Mouse (Mus musculus) thymus, postnatal 10 days (tissue): ENCODE data around the gene Armc6.
"Not testable (repeated sequence)": the region's sequence is repeated elsewhere in the genome, so short reads cannot be mapped to it uniquely, and the experiment has no call there.

Experiments used
- DNase-seq, 2 experiments: peaks; one replicate each; pipeline ENCODE4 v3.0.0; 2021; ENCODE audit warnings: low spot score in 2 of 2

The Armc6 gene

DNA sequence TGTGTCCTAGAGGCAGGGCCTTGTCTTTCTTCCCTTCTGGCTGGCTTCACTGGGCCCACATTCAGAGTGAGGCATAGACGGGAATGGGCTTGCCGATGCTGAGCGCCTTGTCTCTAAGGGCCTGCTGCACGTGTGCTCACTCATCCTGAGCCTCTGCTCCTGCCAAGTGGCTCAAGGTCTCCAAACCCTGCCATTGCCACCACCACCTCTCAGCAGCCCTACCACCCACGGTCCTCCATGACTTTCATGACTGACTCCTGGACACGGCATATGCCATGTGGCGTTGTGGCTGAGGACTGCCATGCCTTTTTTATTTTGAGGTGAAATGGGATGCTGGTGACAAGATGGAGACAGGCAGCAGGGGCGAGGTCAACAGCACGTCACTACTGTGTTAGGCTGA lies 3.4 kb downstream of the Armc6 start:
- no peak for DNase-seq

DNA sequence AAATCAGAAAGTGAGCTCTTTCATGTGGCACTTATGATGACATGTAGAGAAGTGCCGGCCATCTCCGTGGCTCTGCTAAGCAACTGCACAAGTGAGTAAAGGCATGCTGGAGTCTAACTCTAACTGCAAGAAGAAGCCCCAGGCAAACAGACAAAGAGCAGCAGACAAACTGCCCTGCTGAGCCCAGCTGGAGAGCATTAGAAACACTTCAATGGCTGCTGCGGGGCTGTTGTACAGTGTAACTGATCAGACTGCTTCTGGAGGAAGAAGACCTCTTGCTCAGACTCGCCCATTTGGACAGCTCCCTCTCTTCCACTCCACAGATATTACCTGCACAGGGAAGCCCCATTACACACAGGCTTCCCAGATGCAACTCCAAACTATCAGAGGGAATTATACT lies 6.3 kb downstream of the Armc6 start:
- DNase-seq = no peak

DNA sequence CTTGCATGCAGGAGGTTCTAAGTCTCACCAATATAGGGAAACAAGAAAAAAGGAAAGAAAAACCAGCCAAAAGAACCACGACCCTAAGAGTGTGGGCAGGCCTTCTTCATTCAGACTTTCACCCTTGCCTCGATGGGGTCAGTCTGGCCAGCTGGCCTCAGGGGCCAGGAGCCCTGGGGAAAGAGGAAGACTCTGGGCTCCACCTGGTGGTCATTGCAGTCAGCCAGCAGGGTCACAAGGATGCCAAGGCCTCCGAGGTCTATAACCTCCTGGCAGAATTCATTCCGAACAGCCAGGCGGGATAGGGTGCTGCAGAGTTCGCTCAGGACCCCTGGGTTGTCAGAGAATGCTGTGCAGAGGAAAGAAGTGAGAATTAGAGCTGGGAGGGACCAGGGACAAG lies 10.9 kb downstream of the Armc6 start:
- DNase-seq = no peak

DNA sequence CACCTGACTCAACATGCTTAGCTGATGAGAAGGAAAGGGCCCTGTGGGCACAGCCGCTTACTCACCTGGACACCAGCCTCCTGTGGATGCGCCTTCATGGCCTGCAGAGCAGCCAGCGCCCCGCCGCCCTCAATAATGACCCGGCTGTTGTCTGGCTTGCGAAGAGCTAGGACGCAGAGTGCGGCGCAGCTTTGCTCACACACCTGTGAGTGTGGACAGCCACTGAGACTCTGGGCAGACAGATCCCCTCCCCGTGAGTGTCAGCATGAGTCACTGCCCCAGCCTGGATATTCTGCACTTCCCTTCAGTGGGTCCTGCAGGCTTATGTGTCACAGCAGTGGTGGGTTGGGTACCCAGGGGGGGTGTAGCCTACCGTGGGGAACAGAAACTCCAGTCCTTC lies 12.2 kb downstream of the Armc6 start:
- no peak for DNase-seq

DNA sequence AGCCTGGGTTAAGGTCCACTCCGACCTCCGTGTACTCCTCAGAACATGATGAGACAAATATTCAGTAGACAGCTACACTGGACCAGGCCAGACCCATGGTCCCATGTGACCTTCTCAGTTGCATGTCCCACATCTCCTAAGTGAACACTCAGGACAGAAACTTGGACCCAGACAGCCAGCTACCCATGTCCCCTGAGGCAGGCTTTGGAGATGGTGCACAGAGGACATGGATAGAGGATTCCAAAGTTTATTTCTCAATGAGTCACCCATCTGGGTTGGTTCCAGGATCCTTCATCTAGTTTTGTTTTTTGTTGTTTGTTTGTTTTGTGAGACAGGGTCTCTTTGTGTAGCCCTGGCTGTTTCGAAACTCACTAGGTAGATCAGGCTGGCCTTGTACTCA lies 13.4 kb downstream of the Armc6 start:
- no peak for DNase-seq

DNA sequence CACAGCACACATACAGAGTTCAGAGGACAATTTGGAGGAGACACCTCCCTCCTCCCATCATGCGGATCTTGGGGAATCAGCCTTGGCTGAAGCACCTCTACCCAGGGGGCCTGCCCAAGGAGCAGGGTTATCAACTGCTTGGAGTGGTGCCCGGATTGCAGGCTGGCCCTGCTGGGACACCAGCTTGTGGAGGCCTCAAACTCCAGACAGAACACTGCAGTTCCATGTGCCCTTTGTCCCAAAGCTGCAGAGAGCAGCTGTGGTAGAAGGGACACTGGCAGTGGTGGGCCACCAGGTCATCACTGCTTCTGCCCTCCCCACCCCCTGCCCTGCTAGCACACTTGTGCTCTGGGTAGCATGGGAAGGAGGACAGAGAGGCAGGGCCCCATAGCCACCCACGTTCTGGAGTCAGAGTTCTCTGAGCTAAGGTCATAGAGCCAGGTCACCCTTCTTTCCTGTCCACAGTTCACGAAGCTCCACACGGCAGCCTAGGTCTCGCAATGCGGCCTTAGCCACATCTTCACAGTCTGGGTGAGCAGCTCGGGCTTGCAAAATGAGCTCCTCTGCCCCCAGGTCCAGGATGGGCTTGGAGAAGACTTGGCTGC lies 13.9 kb downstream of the Armc6 start:
- DNase-seq = no peak

DNA sequence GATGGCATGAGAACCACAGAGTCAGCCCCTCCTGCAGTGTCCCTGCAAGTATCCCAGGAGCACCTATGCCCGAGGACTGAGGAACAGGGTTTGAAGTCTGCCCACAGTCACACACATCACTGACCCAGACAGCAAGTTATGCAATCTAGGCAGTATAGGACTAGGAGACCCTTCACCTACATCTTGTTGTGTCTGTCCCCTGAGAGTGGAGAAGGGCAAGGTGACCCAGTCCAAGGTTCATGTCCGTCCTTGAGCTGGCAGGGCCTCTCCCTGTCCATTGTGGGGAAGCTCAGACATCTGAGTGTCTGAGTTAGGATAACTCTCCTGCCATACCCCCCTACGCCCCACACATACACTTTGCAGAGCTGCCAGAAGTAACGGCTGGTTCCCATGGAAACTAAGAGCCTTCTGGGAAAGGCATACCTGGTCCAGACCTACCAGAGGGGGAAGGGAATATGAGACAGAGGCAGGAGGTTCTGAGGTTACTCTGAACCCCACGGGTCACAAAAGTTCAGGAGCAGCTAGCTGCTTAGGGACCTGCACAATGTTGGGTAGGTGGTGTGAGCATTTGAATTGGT lies 15.1 kb downstream of the Armc6 start:
- DNase-seq = no peak

DNA sequence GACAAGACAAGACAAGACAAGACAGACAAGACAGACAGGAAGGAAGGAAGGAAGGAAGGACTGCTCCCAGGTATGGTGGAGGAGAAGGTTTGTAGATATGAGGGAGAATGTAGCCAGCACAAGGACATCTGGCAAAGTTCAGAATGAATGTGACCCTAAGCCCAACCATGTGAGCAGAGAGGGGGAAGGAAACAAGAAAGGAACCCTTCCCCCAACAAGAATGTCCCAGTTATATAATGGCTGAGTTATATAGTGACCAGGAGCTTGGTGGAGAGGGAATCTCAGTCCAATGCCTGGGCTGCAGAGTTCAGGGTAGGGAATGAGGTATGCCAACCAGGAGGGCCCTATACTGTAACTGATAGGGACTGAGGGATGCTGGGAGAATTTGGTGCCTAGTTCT lies 16.8 kb downstream of the Armc6 start:
- no peak for DNase-seq

DNA sequence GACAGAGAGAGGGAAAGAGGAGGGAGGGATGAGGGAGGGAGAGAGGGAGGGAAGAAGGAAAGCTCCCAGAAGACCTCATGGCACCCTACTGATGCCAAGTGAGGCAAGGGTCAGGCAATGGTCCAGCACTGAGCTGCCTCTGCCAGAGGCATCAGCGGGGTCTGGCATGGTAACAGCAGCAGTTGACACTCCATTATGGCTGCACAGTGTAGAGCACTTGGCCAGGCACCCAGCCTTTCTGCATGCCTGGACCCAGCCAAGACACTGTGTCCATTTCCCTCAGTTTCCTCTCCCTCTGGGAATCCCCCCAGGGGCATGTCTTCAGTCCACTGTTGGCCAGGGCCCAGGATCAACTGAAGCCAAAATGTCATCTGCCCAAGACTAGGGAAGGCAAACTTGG lies 17.7 kb downstream of the Armc6 start:
- no peak for DNase-seq

DNA sequence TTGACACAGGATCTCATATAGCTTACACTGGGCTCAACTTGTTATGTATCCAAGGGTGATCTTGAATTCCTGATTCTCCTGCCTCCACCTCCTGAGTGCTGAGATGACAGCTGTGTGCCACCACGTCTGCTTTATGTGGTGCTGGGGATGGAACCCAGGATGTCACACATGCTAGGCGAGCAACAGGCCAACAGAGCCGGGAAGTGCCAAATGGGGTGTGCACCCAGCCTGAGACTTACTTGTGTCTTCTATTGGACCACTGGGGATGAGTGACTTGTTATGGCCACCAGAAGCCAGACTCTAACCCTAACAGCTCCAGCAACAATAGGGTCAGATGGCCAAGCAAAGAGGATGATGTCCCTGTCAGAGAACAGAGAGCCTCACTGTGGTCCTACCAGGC lies 18.1 kb downstream of the Armc6 start:
- DNase-seq = not testable (repeated sequence)

DNA sequence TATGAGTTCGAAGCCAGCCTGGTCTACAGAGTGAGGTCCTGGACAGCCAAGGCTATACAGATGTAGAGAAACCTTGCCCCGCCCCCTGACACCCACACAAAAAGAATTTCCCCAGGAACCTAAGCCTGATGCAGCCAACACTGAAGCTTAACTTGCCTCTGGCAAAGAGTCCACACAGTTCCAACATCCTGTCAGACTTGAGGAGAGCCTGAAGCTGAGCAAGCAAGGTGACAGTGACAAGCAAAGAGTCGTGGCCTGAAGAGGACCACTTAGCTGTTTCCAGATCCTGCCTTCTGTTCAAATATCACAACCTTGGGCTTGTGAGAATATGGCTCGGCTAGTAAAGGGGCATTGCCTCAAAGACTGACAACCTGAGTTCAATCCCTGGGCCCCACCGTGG lies 19.2 kb downstream of the Armc6 start:
- no peak for DNase-seq

DNA sequence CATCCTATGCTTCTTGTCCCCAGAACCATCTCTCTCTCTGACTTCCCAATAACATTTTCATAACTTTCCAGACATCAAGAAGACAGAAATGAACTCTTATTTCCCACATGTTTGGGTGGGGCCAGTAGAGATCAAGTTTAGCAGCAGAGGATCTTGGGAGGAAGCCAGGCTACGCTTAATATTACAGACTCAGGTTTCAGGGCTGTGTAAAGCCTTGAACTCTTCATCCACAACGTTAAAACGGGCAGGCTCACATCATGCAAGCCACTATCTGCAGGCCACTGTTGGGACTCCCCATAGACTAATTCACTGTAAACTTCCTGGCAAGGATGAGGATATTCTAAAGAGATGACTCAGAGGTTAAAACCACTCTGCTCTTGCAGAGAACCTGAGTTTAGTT lies 19.9 kb downstream of the Armc6 start:
- DNase-seq = no peak

DNA sequence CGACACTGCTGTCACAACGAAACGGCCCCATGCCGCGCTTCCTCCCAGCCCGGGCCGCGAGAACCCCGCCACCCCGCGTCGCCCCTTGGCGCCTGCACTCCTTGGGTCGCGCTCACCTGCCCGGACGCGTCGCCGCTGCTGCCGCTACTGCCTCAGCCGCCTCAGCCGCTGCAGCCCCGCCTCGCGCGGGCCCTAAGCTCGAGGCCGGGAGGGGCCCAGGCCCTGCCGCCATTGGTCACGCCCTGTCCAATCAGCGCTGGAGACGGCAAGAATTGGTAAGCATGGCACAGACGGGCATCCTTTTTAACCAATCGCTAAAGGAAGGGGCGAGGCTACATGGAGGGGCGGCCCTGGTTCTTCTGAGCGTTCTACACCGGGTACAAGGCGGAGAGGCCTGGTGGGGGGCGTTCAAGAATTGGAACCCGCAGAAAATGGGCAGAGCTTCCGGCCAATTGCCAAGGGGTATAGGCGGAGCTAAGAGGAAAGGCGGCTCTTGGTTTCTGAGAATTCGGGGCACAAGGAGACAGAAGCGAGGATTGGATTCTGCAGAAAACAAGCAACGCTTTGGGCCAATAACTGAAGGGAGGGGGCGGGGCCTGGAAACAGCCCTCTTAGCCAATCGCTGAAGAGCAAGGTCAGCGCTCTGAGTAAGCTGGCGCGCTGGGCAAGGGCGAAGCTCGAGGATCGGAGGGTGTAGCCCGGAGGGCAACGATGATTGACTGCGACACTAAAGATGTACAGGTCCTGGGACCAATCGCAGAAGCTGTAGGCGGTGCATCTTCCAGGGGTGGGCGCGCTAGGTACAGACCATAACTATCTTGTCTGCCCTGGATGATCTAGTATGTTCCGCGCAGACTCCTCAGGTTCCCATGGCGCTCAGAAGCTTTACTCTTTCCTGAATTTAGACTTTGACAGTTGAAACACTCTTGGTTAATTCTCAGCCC lies 21.9 kb downstream of the Armc6 start, which contains the start of gene Slc25a42:
Slc25a42 (minus strand) TSS at position 194 of the 944 bp plus-strand sequence.
- peak; percentile 93 to 98 for DNase-seq

DNA sequence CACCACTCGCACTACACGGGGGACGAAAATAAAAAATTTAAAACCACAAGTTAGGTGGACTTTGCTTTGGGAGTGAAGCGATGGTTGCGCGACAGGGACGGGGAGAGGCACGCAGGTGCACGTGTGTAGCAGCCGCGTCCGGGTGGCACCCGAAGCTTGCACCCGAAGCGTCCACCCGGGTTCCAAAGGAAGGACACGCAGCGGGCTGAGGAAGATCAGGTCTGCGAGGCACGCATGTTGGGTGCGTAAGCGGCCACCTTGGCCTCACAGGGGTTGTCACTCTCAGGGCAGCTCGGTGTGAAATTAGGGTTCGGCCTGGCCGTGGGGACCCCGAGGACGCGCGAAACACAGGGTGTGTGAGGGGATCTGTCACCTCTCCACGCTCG lies 22.5 kb downstream of the Armc6 start:
- DNase-seq = peak in 1 of 2 experiments; percentile 50

DNA sequence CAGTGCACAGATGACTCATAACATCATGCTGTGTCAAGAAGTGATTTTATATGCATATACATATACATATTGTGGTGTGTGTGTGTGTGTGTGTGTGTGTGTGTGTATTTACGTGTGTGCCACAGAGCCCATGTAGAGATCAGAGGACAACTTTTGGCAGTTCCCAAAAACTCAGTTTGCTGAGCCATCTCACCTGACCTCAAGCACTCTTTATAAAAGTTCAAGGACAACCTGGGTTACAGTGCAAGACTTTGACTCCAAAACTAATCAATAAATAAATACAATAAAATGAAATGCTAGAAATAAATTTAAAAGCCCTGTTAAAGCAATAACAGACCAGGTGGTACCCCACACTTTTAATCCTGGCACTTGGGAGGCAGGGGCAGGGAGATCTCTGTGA lies 23.0 kb downstream of the Armc6 start:
- DNase-seq = no peak

DNA sequence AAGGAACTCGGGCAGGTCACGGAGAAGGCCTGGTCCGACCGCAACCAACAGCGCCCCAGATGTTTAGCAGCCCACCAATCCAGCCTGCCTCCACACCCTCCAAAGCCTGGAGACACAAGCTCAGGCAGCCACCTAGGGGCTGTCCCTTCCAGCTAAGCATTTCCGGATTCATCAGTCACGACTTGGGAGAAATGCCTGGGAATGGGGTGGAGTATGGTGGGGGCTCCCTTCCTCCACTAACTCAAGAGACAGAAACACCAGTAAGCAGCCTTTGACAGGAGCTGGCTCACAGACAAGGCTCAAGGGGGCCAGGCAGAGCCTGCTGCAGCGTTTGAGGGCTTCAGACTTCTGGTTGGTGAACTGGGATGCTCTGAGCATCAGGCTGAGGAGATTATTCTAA lies 23.7 kb downstream of the Armc6 start:
- DNase-seq = no peak

DNA sequence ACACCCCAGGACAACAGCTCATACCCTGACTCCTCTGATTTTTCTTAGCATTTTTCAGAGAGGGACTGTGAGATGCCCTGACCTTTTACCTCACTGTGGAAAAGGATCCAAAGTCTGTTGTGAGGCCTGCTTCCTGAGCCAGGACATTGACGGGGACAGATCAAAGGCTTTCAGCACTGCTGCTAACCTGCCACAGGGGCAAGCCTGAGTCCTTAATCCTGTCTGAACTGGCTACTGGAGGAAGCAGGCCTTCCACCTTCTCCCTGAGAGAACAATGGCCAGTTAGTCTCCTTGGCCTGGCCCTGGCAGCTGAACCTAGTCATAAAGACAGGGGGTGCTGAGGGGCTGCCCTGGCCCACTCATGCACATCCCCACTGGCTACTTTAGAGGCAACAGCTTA lies 26.1 kb downstream of the Armc6 start:
- DNase-seq = no peak

DNA sequence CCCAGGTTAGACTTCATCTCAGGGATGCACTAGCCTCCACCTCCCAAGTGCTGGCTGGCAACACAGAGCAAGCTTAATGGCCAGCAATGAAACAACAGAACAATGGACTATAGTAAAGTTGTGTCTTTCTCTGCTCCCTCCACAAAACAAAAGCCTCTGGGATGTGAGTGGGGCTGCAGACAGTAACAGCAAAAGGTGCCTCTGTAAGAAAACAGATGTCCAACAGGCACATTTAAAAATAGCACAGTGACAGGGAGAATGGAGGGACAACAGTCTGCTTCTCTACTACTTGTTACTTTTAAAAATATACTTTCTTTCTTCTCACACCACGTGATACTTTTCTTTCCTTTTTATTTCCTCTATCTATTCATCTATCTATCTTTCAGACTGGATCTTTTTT lies 29.5 kb downstream of the Armc6 start:
- no peak for DNase-seq

DNA sequence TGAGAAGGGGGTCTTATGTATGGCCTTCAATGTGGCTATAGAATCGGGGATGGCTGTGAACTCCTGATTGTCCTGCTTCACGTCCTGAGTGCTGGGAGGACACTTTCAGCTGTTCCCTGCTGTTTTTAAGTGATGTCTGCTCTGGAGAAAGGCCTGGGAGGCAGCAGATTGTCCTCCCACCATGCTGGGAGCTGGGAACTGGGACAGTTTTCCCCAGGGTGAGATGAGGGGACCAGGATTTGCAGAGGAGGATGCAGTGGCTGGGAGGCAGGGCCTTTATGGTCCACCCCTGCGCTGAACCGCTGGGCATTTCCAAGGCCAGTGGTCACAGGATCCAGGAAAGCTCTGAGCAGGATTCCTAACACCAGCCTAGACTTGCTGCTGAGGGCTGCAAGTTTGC lies 31.2 kb downstream of the Armc6 start:
- no peak for DNase-seq

DNA sequence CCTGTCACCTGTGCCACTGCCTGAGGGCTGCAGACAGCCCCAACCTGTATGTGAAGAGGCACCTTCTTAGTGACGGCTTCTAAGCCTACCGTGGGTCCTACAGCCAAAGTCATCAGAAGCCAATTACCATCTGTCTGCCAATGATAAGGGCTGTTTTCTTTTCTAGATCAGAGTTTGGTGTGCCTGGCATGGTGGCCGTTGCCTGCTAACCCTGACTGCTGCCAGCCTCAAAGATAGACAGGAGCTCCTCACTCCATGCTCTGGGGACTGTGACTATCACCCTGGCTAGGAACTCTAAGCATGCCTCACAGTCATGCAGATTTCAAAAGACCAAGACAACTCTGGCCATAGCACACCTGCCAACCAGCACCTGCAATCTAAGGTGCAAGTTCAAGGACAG lies 32.8 kb downstream of the Armc6 start:
- no peak for DNase-seq

DNA sequence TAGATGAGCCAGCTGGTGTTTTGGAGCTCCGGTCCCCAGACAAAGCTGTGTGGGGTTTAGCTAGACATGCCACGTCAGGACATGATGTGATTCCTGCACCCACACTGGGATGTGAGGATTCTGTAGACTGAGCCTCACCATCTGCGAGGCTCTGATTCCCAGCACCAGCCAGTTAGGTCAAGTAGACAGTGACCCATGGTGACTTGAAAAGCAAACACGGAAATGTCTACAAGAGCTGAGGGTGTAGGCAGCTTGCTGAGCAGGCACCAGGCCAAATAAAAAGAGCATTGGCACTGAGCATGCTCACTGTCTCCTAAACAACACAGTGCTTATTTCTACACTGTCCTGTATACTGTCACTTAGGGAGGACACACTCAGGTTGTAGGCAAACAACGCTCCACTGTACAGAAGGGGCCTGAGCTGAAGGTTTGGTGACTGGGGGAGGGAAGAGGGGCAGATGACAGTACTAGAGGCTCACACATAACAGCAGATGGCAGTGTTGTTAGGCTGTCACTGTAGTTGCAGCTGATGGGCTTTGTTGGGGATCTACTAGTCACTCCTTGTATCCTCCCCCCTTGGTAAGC lies 34.1 kb downstream of the Armc6 start:
- DNase-seq = peak in 1 of 2 experiments; percentile 28

DNA sequence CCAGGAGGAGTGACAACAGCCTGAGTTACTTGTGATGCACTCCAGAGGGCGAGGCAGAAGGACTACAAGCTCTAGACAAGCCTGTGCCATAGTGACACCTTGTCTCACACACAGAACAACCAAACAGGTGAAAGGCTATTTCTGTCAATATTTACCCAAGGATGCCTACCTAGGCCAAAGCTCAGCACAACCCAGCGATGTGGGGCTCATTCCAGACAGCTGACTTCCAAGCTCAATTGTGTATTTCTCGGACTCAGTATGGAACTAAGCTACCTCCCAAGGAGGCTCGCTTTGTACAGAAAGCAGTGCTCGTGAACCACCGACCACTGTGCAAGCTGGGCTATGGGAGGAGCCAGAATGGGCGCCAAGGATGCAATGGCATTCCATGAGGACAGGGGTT lies 36.7 kb downstream of the Armc6 start:
- no peak for DNase-seq

DNA sequence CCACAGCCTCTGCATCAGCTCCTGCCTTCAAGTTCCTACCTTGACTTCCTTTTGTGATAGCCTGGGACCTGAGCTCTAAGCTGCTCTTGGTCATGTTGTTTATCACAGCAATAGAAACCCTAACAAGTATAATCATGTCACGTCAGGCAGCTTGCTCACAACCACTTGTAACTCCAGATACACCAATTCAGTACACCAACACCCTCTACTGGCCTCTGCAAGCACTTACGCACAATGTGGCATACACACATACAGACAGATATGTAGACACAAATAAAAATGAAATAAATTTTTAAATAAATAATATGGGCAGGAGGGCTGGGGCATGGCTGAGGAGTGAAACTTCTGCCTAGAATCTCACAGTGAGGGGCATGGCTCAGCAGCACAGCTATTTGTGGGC lies 38.5 kb downstream of the Armc6 start:
- DNase-seq = no peak
